Comparison of ENCODE assay signal across 11 mouse cellular contexts in the genomic region with DNA sequence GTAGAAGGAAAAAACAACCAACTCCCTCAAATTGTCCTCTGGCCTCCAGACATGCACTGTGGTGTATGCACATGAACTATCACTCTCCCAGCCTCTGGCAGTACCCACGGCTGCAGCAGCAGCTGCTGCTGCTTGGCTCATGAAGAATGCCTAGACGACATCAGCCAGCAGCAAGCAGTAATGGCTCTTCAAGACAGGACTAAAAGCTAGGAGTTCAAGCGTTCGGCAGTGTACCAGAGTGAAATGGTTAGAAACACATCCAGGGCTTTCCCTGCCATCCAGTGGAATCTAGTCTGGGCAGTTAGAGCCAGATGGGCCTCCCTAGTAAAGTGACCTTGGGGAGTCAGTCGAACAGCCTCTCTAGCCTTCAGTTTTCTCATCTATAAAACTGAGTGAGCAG.
DNase-seq lines count a peak whose midpoint lies in the region; ATAC-seq lines count a peak whose summit lies in the region.
"Had no signal": no experiment of that assay in that cellular context is flagged by ENCODE, and none has a peak within 500 bp of the region (broad histone marks: within the 10 kb centered on the region; RNA-seq: fewer than 3 reads in every experiment).

No protein-coding gene starts in this region.

- DNase-seq in gastrocnemius, adult 18-20 months (ENCODE audit: low spot score), result peak; percentile 14
- DNase-seq in gastrocnemius, postnatal 10 days, result no peak
- DNase-seq in midbrain, embryonic 11.5 days (ENCODE audit: low spot score, missing footprints), result peak; percentile 72
- no peak for DNase-seq in midbrain, embryonic 14.5 days
- peak; percentile 44 for DNase-seq in kidney, postnatal 14 days
- no peak for DNase-seq in adrenal gland, adult 8-10 months
- DNase-seq in cerebellum, postnatal 4 days (ENCODE audit: low spot score in 2 of 2), result no peak
- DNase-seq in natural killer cell, adult 2 months (ENCODE audit: low spot score in 2 of 2), result no peak
- DNase-seq: liver, postnatal 0 days; right cerebral cortex, postnatal 4 days had no signal

- peaks cover 25% of the 10 kb centered on the region for H3K4me1 ChIP-seq in midbrain, embryonic 11.5 days (ENCODE audit: control insufficient read depth, insufficient read depth, low read length)
- H3K4me1 ChIP-seq in midbrain, embryonic 14.5 days (ENCODE audit: control insufficient read depth, insufficient read depth, low read length), result 0 out of 2 replicates have a peak, but pooled peaks cover 7% of the 10 kb centered on the region

- no peaks in the 10 kb centered on the region for H3K27me3 ChIP-seq in midbrain, embryonic 11.5 days (ENCODE audit: control insufficient read depth, insufficient read depth, low read length)
- H3K27me3 ChIP-seq in midbrain, embryonic 14.5 days (ENCODE audit: control insufficient read depth, insufficient read depth, low read length), result no peaks in the 10 kb centered on the region

- no peaks in the 10 kb centered on the region for H3K36me3 ChIP-seq in midbrain, embryonic 11.5 days (ENCODE audit: control insufficient read depth, insufficient read depth, low read length)
- no peaks in the 10 kb centered on the region for H3K36me3 ChIP-seq in midbrain, embryonic 14.5 days (ENCODE audit: control insufficient read depth, insufficient read depth, low read length)

- no peak overlapping the region for H3K27ac ChIP-seq in midbrain, embryonic 11.5 days (ENCODE audit: low read depth, low read length)
- H3K27ac ChIP-seq in midbrain, embryonic 14.5 days (replicated peaks; ENCODE audit: low read depth, low read length), result no peak overlapping the region

- H3K9me3 ChIP-seq in midbrain, embryonic 11.5 days (ENCODE audit: control insufficient read depth, low read length), result no peaks in the 10 kb centered on the region
- no peaks in the 10 kb centered on the region for H3K9me3 ChIP-seq in midbrain, embryonic 14.5 days (ENCODE audit: control insufficient read depth, low read length)

- H3K9ac ChIP-seq in midbrain, embryonic 11.5 days (ENCODE audit: low read length), result no peak overlapping the region
- no peak overlapping the region for H3K9ac ChIP-seq in midbrain, embryonic 14.5 days (replicated peaks; ENCODE audit: low read length)
- H3K9ac ChIP-seq: liver, postnatal 0 days had no signal

- H3K4me3 ChIP-seq in midbrain, embryonic 11.5 days (ENCODE audit: low read depth, low read length), result no peak overlapping the region
- H3K4me3 ChIP-seq in midbrain, embryonic 14.5 days (replicated peaks; ENCODE audit: low read depth, low read length), result no peak overlapping the region

- H3K4me2 ChIP-seq in midbrain, embryonic 11.5 days, result no peak overlapping the region
- H3K4me2 ChIP-seq in midbrain, embryonic 14.5 days (ENCODE audit: low read length), result no peak overlapping the region

- 71% methylated on average over 5 of the region's 5 CpGs for WGBS in midbrain, embryonic 11.5 days
- WGBS in midbrain, embryonic 14.5 days, result 68% methylated on average over 5 of the region's 5 CpGs

- no peak for ATAC-seq in midbrain, embryonic 11.5 days (ENCODE audit: low FRiP score)
- ATAC-seq in midbrain, embryonic 14.5 days (ENCODE audit: low FRiP score, low TSS enrichment), result no peak
- ATAC-seq: forebrain, embryonic 14.5 days; liver, postnatal 0 days had no signal

Comparison
In these comparisons a context has a peak if more than half of its experiments do, and no peak if none do; other contexts are left out.
1. DNase-seq: peak in gastrocnemius, adult 18-20 months (single experiment), midbrain, embryonic 11.5 days (single experiment) and kidney, postnatal 14 days (single experiment); none in gastrocnemius, postnatal 10 days (single experiment), midbrain, embryonic 14.5 days (single experiment), adrenal gland, adult 8-10 months (single experiment), cerebellum, postnatal 4 days (0 of 2) and natural killer cell, adult 2 months (0 of 2).